In the genomic region with DNA sequence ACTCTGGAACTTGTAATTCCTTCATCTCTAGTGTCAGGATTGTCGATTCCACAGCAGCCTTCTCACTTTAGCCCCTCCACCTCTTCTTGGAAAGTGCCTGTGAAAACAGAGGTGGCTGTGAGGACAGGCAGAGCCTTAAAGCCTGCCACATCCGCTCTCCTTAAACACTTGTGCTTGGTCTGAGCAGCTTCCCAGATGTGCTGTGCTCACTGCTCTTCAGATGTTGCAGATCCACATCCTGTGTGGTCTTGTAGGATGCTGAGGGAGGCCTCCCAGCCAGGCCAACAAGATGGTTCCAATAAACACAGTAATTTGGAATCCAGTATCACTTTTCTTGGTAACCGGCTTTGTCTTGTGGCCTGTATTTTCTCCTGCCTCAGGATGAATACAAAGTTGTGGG, we compare ENCODE assay signal across 23 mouse cellular contexts. TPM values are rescaled to one million over a fixed set of nuclear protein-coding genes. Genes with fewer than 3 reads are reported as not detected.
DNase-seq lines count a peak whose midpoint lies in the region; ATAC-seq and TF ChIP-seq lines count a peak whose summit lies in the region.
"Had no signal": no experiment of that assay in that cellular context is flagged by ENCODE, and none has a peak within 500 bp of the region (broad histone marks: within the 10 kb centered on the region; RNA-seq: fewer than 3 reads in every experiment).

No protein-coding gene starts in this region.

- no peak overlapping the region for H3K4me3 ChIP-seq in bone marrow macrophage, adult 2 months (ENCODE audit: insufficient read depth, low read length)
- H3K4me3 ChIP-seq in limb, embryonic 10.5 days, result no peak overlapping the region
- no peak overlapping the region for H3K4me3 ChIP-seq in kidney, embryonic 15.5 days (replicated peaks)
- H3K4me3 ChIP-seq: heart, embryonic 15.5 days; hindbrain, embryonic 15.5 days; megakaryocyte, embryonic 14.5 days; midbrain, embryonic 15.5 days had no signal

- WGBS in limb, embryonic 10.5 days, result 63% methylated on average over 3 of the region's 3 CpGs
- WGBS in kidney, embryonic 15.5 days, result 85% methylated on average over 3 of the region's 3 CpGs

- peak overlapping the region; percentile 63 for H3K27ac ChIP-seq in bone marrow macrophage, adult 2 months (ENCODE audit: insufficient read depth, low read depth, low read length)
- peak overlapping the region; percentile 15; the same call in 1 of the 2 replicates for H3K27ac ChIP-seq in limb, embryonic 10.5 days
- H3K27ac ChIP-seq in kidney, embryonic 15.5 days, result no peak overlapping the region
- H3K27ac ChIP-seq: heart, embryonic 15.5 days; hindbrain, embryonic 15.5 days; midbrain, embryonic 15.5 days had no signal

- ATAC-seq in monocyte, adult 5-6 weeks (replicated peaks; ENCODE audit: insufficient number of reproducible peaks, low FRiP score, low TSS enrichment, poor library complexity, severe bottlenecking), result no peak
- no peak for ATAC-seq in kidney, embryonic 15.5 days (replicated peaks; ENCODE audit: low FRiP score)
- ATAC-seq: activated CD4-positive, CD25-positive, alpha-beta regulatory T cell, adult 4 months; forebrain, postnatal 0 days; intestine, postnatal 0 days; liver, postnatal 0 days; midbrain, embryonic 15.5 days; Patski had no signal

- TF ChIP-seq CTCF in bone marrow macrophage, adult 2 months (IDR thresholded peaks at IDR 0.05; ENCODE audit: low read depth, low read length), result no peak

- peaks cover 51% of the 10 kb centered on the region for H3K4me1 ChIP-seq in bone marrow macrophage, adult 2 months (ENCODE audit: control insufficient read depth, insufficient read depth, low read length)
- peaks cover 18% of the 10 kb centered on the region; the same call in 1 of the 2 replicates for H3K4me1 ChIP-seq in limb, embryonic 10.5 days
- 0 out of 2 replicates have a peak, but pooled peaks cover 4% of the 10 kb centered on the region for H3K4me1 ChIP-seq in kidney, embryonic 15.5 days
- H3K4me1 ChIP-seq: hindbrain, embryonic 15.5 days; midbrain, embryonic 15.5 days had no signal

- no peak for TF ChIP-seq POLR2A in bone marrow macrophage, adult 2 months (IDR thresholded peaks at IDR 0.05; ENCODE audit: borderline replicate concordance, low read depth, low read length)

- peaks cover 63% of the 10 kb centered on the region for H3K36me3 ChIP-seq in limb, embryonic 10.5 days
- H3K36me3 ChIP-seq in kidney, embryonic 15.5 days, result peaks cover 65% of the 10 kb centered on the region

- H3K27me3 ChIP-seq in limb, embryonic 10.5 days (ENCODE audit: low read depth, poor library complexity, severe bottlenecking), result no peaks in the 10 kb centered on the region
- H3K27me3 ChIP-seq in kidney, embryonic 15.5 days, result no peaks in the 10 kb centered on the region
- H3K27me3 ChIP-seq: heart, embryonic 15.5 days; hindbrain, embryonic 15.5 days; megakaryocyte, embryonic 14.5 days; midbrain, embryonic 15.5 days; Patski had no signal

- H3K9me3 ChIP-seq in limb, embryonic 10.5 days (replicated peaks), result no peaks in the 10 kb centered on the region
- no peaks in the 10 kb centered on the region for H3K9me3 ChIP-seq in kidney, embryonic 15.5 days (replicated peaks)
- H3K9me3 ChIP-seq: heart, embryonic 15.5 days; hindbrain, embryonic 15.5 days; megakaryocyte, embryonic 14.5 days; midbrain, embryonic 15.5 days had no signal

- H3K4me2 ChIP-seq in kidney, embryonic 15.5 days, result no peak overlapping the region
- H3K4me2 ChIP-seq: heart, embryonic 15.5 days; hindbrain, embryonic 15.5 days; midbrain, embryonic 15.5 days had no signal

- H3K9ac ChIP-seq in kidney, embryonic 15.5 days, result no peak overlapping the region
- H3K9ac ChIP-seq: forebrain, postnatal 0 days; heart, embryonic 15.5 days; hindbrain, embryonic 15.5 days; liver, postnatal 0 days; midbrain, embryonic 15.5 days had no signal

- peak; percentile 52 for DNase-seq in CD4-positive helper T cell, adult 2 months (ENCODE audit: low read depth, low spot score)
- DNase-seq in limb, embryonic 10.5 days (ENCODE audit: low spot score), result no peak
- DNase-seq in thymus, postnatal 10 days (ENCODE audit: low spot score in 2 of 2), result peak; percentile 40 to 44
- DNase-seq in cerebellum, adult 9-10 months, result no peak
- DNase-seq: adrenal gland, postnatal 10 days; B cell, adult 2 months; cerebellum, postnatal 14 days; forebrain, postnatal 0 days; heart, adult 18-20 months; heart, postnatal 4 days; liver, postnatal 0 days; lung, postnatal 10 days; right cerebral cortex, postnatal 25 days had no signal

RNA-seq across cellular contexts. Expression of gene Hcls1, which starts 2.8 kb away (rescaled TPM):
- polyA plus RNA-seq in bone marrow macrophage, adult 2 months (2012; ENCODE audit: insufficient read depth, insufficient read length, missing spikeins), result 349 and 368 TPM in 2 replicates
- polyA plus RNA-seq in limb, embryonic 10.5 days (2016; fragmentation: Nextera tagmentation; extraction: Ambion mirVana), result 2.0 and 2.3 TPM in 2 replicates
- total RNA-seq in monocyte, adult 5-6 weeks (2017), result 630 to 720 TPM (median 692 TPM) in 3 replicates
- polyA plus RNA-seq in kidney, embryonic 15.5 days (2015; fragmentation: Nextera tagmentation; extraction: Ambion mirVana), result 5.5 and 6.1 TPM in 2 replicates
- polyA plus RNA-seq: Patski had no signal

RNA-seq across cellular contexts. Expression of gene Golgb1, which starts 57.0 kb away (rescaled TPM):
- polyA plus RNA-seq in bone marrow macrophage, adult 2 months (2012; ENCODE audit: insufficient read depth, insufficient read length, missing spikeins), result 40.6 and 41.5 TPM in 2 replicates
- 59.4 and 72.0 TPM in 2 replicates for polyA plus RNA-seq in limb, embryonic 10.5 days (2016; fragmentation: Nextera tagmentation; extraction: Ambion mirVana)
- 24.1 to 52.5 TPM (median 27.2 TPM) in 3 replicates for total RNA-seq in monocyte, adult 5-6 weeks (2017)
- polyA plus RNA-seq in kidney, embryonic 15.5 days (2015; fragmentation: Nextera tagmentation; extraction: Ambion mirVana), result 104 and 111 TPM in 2 replicates

RNA-seq across cellular contexts. Expression of gene Eaf2, which starts 57.2 kb away (rescaled TPM):
- 1.3 TPM in 1 of 2 replicates, not detected in the other for polyA plus RNA-seq in bone marrow macrophage, adult 2 months (2012; ENCODE audit: insufficient read depth, insufficient read length, missing spikeins)
- 1.1 and 1.7 TPM in 2 replicates for polyA plus RNA-seq in limb, embryonic 10.5 days (2016; fragmentation: Nextera tagmentation; extraction: Ambion mirVana)
- total RNA-seq in monocyte, adult 5-6 weeks (2017), result 11.5 to 14.9 TPM (median 13.4 TPM) in 3 replicates
- 8.5 and 8.6 TPM in 2 replicates for polyA plus RNA-seq in kidney, embryonic 15.5 days (2015; fragmentation: Nextera tagmentation; extraction: Ambion mirVana)

RNA-seq across cellular contexts. Expression of gene Fbxo40, which starts 58.3 kb away (rescaled TPM):
- 0.19 TPM in 1 of 2 replicates, not detected in the other for polyA plus RNA-seq in bone marrow macrophage, adult 2 months (2012; ENCODE audit: insufficient read depth, insufficient read length, missing spikeins)
- polyA plus RNA-seq in limb, embryonic 10.5 days (2016; fragmentation: Nextera tagmentation; extraction: Ambion mirVana), result 0.28 and 0.78 TPM in 2 replicates
- 0.29 to 0.38 TPM in 2 of 3 replicates, not detected in the other for total RNA-seq in monocyte, adult 5-6 weeks (2017)
- polyA plus RNA-seq in kidney, embryonic 15.5 days (2015; fragmentation: Nextera tagmentation; extraction: Ambion mirVana), result 1.4 and 1.5 TPM in 2 replicates
- polyA plus RNA-seq: hindbrain, embryonic 15.5 days; liver, postnatal 0 days; midbrain, embryonic 15.5 days had no signal

Comparison
In these comparisons a context has a peak if more than half of its experiments do, and no peak if none do; other contexts are left out.
1. DNase-seq: peak in CD4-positive helper T cell, adult 2 months (single experiment) and thymus, postnatal 10 days (2 of 2); none in limb, embryonic 10.5 days (single experiment) and cerebellum, adult 9-10 months (single experiment).
2. RNA of gene Hcls1, which starts 2.8 kb away (polyA plus RNA-seq): 349 to 368 TPM in bone marrow macrophage, adult 2 months; 5.5 to 6.1 TPM in kidney, embryonic 15.5 days and 2.0 to 2.3 TPM in limb, embryonic 10.5 days; every median in the first group is over 10 times any median in the second.